8 mouse cellular contexts compared by ENCODE assay signal in the genomic region with DNA sequence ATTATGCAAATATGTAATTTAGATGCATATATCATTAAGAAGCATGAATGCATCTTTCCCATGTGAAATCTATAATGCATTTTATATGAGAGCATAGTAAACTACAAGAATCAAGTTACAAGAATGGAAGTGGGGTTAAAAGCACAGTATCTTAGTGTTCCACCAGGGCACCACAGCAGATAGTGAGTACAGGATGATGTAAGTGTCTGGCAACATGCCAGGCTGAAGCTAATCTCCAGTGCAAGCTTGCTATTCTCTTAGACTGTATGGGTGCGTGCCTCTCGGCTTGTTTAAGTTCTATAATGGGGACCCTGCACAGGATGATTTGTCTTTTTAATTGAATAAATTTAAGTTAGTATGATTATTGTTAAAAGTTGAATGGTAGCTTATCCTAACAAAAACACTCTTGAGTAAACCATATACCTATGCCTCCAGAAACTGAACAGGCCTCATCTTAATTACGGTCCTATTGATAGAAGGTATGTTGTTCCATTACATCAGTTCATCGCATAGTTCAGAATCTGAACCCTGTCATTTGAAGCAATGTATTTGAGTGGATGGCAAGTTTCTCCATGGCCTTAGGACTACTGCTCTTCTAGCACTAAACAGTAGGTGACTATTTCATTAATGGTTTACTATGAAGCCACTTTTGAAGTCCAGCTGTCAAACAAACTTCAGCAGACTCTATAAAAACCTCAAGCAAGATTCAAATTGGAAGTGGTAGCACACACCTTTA. TPM values are rescaled to one million over a fixed set of nuclear protein-coding genes. Genes with fewer than 3 reads are reported as not detected.
DNase-seq lines count a peak whose midpoint lies in the region; ATAC-seq lines count a peak whose summit lies in the region.

No protein-coding gene starts in this region.

- WGBS in hindbrain, embryonic 13.5 days, result 75% methylated on average over 4 of the region's 4 CpGs
- WGBS in hindbrain, embryonic 10.5 days, result 94% methylated on average over 4 of the region's 4 CpGs
- WGBS in heart, embryonic 13.5 days, result 27% methylated on average over 4 of the region's 4 CpGs

- H3K27me3 ChIP-seq in hindbrain, embryonic 13.5 days, result no peaks in the 10 kb centered on the region
- H3K27me3 ChIP-seq in hindbrain, embryonic 10.5 days (ENCODE audit: insufficient read depth, poor library complexity, severe bottlenecking), result no peaks in the 10 kb centered on the region
- no peaks in the 10 kb centered on the region for H3K27me3 ChIP-seq in heart, embryonic 13.5 days (replicated peaks)

- no peak overlapping the region for H3K27ac ChIP-seq in hindbrain, embryonic 13.5 days
- H3K27ac ChIP-seq in hindbrain, embryonic 10.5 days, result no peak overlapping the region
- H3K27ac ChIP-seq in heart, embryonic 13.5 days (replicated peaks), result peak overlapping the region; percentile 78

- peaks cover 26% of the 10 kb centered on the region for H3K36me3 ChIP-seq in hindbrain, embryonic 13.5 days
- H3K36me3 ChIP-seq in hindbrain, embryonic 10.5 days, result peaks cover 28% of the 10 kb centered on the region
- peaks cover 47% of the 10 kb centered on the region for H3K36me3 ChIP-seq in heart, embryonic 13.5 days

- H3K4me1 ChIP-seq in hindbrain, embryonic 13.5 days (replicated peaks), result no peaks in the 10 kb centered on the region
- H3K4me1 ChIP-seq in hindbrain, embryonic 10.5 days (replicated peaks), result no peaks in the 10 kb centered on the region
- H3K4me1 ChIP-seq in heart, embryonic 13.5 days, result peaks cover 25% of the 10 kb centered on the region

- no peaks in the 10 kb centered on the region for H3K9me3 ChIP-seq in hindbrain, embryonic 13.5 days
- no peaks in the 10 kb centered on the region for H3K9me3 ChIP-seq in hindbrain, embryonic 10.5 days
- no peaks in the 10 kb centered on the region for H3K9me3 ChIP-seq in heart, embryonic 13.5 days

- no peak overlapping the region for H3K4me2 ChIP-seq in hindbrain, embryonic 13.5 days
- peak overlapping the region; percentile 20; the same call in 1 of the 2 replicates for H3K4me2 ChIP-seq in heart, embryonic 13.5 days

- H3K4me3 ChIP-seq in hindbrain, embryonic 13.5 days, result no peak overlapping the region
- no peak overlapping the region for H3K4me3 ChIP-seq in hindbrain, embryonic 10.5 days
- no peak overlapping the region for H3K4me3 ChIP-seq in heart, embryonic 13.5 days

- peak; percentile 80; the same call in 1 of the 2 replicates for ATAC-seq in hindbrain, embryonic 13.5 days (ENCODE audit: low FRiP score)
- ATAC-seq in heart, embryonic 13.5 days (ENCODE audit: extremely low read depth, insufficient number of reproducible peaks, low FRiP score, low TSS enrichment), result no peak; the same call in 1 of the 2 replicates
- ATAC-seq in megakaryocyte, adult 5-6 weeks (ENCODE audit: poor library complexity, severe bottlenecking), result peak; percentile 52; the same call in 1 of the 2 replicates

- no peak overlapping the region for H3K9ac ChIP-seq in hindbrain, embryonic 13.5 days
- H3K9ac ChIP-seq in heart, embryonic 13.5 days, result peak overlapping the region; percentile 24; the same call in 1 of the 2 replicates

- no peak for DNase-seq in hindbrain, embryonic 10.5 days (ENCODE audit: low spot score)
- peak; percentile 86 to 92 for DNase-seq in adrenal gland, adult (ENCODE audit: inconsistent age in 2 of 2, low spot score in 1 of 2)
- DNase-seq in embryo, embryonic 10.5 days (ENCODE audit: low spot score), result peak; percentile 17
- peak; percentile 61 to 76 for DNase-seq in kidney, postnatal 4 days
- DNase-seq in testis, postnatal 10 days (ENCODE audit: low spot score), result peak; percentile 84

RNA-seq across cellular contexts. Expression of gene Lysmd4, which starts 37.7 kb away (rescaled TPM):
- polyA plus RNA-seq in hindbrain, embryonic 13.5 days (2015; fragmentation: Nextera tagmentation; extraction: Ambion mirVana), result 31.6 and 32.7 TPM in 2 replicates
- 14.7 and 18.7 TPM in 2 replicates for polyA plus RNA-seq in hindbrain, embryonic 10.5 days (2016; fragmentation: Nextera tagmentation; extraction: Ambion mirVana)
- 12.2 and 12.7 TPM in 2 replicates for polyA plus RNA-seq in heart, embryonic 13.5 days (2015; fragmentation: Nextera tagmentation; extraction: Ambion mirVana)
- 2.6 and 2.7 TPM in 2 replicates for total RNA-seq in megakaryocyte, adult 5-6 weeks (2015)
- 3.2 and 4.8 TPM in 2 replicates for total RNA-seq in megakaryocyte, adult 5-6 weeks (2017)
